Comparison of ENCODE assay signal across 10 mouse cellular contexts in genomic region chr9:58133893-58134884, GRCm38 (mm10). TPM values are rescaled to one million over a fixed set of nuclear protein-coding genes. Genes with fewer than 3 reads are reported as not detected.
DNase-seq lines count a peak whose midpoint lies in the region; ATAC-seq lines count a peak whose summit lies in the region.
"Had no signal": no experiment of that assay in that cellular context is flagged by ENCODE, and none has a peak within 500 bp of the region (broad histone marks: within the 10 kb centered on the region; RNA-seq: fewer than 3 reads in every experiment).

No protein-coding gene starts in this region.

- H3K9me3 ChIP-seq in midbrain, embryonic 11.5 days (ENCODE audit: control insufficient read depth, low read length), result no peaks in the 10 kb centered on the region
- no peaks in the 10 kb centered on the region for H3K9me3 ChIP-seq in midbrain, embryonic 16.5 days (replicated peaks; ENCODE audit: control insufficient read depth, low read length, poor library complexity, severe bottlenecking)
- no peaks in the 10 kb centered on the region for H3K9me3 ChIP-seq in forebrain, embryonic 15.5 days
- H3K9me3 ChIP-seq: G1E had no signal

- H3K27me3 ChIP-seq in midbrain, embryonic 11.5 days (ENCODE audit: control insufficient read depth, insufficient read depth, low read length), result no peaks in the 10 kb centered on the region; the same call in 1 of the 2 replicates
- peaks cover 2% of the 10 kb centered on the region; the same call in 1 of the 2 replicates for H3K27me3 ChIP-seq in midbrain, embryonic 16.5 days (ENCODE audit: control insufficient read depth, insufficient read depth, low read depth, low read length)
- H3K27me3 ChIP-seq in forebrain, embryonic 15.5 days, result no peaks in the 10 kb centered on the region

- H3K4me2 ChIP-seq in midbrain, embryonic 11.5 days, result peak overlapping the region; percentile 13; the same call in 1 of the 2 replicates
- H3K4me2 ChIP-seq in midbrain, embryonic 16.5 days (ENCODE audit: low read length), result no peak overlapping the region
- H3K4me2 ChIP-seq in forebrain, embryonic 15.5 days (replicated peaks), result no peak overlapping the region

- 13% methylated on average over 17 of the region's 17 CpGs for WGBS in midbrain, embryonic 11.5 days
- WGBS in midbrain, embryonic 16.5 days, result 11% methylated on average over 16 of the region's 17 CpGs
- WGBS in forebrain, embryonic 15.5 days, result 21% methylated on average over 17 of the region's 17 CpGs

- H3K27ac ChIP-seq in midbrain, embryonic 11.5 days (ENCODE audit: low read depth, low read length), result 0 out of 2 replicates have a peak overlapping the region, but pooled peaks have one; percentile 5
- no peak overlapping the region for H3K27ac ChIP-seq in midbrain, embryonic 16.5 days (ENCODE audit: low read length)
- peak overlapping the region; percentile 34 for H3K27ac ChIP-seq in forebrain, embryonic 15.5 days (replicated peaks)

- peak; percentile 91 for DNase-seq in midbrain, embryonic 11.5 days (ENCODE audit: low spot score, missing footprints)
- peak; percentile 21 to 35 for DNase-seq in thymus, postnatal 36 days
- no peak for DNase-seq in urinary bladder, adult 18-20 months (ENCODE audit: low spot score in 2 of 2)
- no peak for DNase-seq in heart, adult 9 months (ENCODE audit: low spot score in 2 of 2)
- no peak for DNase-seq in adrenal gland, postnatal 10 days
- DNase-seq: kidney, adult 9 months had no signal

- peaks cover 27% of the 10 kb centered on the region for H3K4me1 ChIP-seq in midbrain, embryonic 11.5 days (ENCODE audit: control insufficient read depth, insufficient read depth, low read length)
- peaks cover 9% of the 10 kb centered on the region for H3K4me1 ChIP-seq in midbrain, embryonic 16.5 days (ENCODE audit: control insufficient read depth, insufficient read depth, low read length)
- peaks cover 38% of the 10 kb centered on the region for H3K4me1 ChIP-seq in forebrain, embryonic 15.5 days

- peak; percentile 45 for ATAC-seq in midbrain, embryonic 11.5 days (ENCODE audit: low FRiP score)
- ATAC-seq in midbrain, embryonic 16.5 days, result no peak
- peak; percentile 41 for ATAC-seq in forebrain, embryonic 15.5 days (replicated peaks)
- 0 out of 2 replicates have a peak, but pooled peaks have one; percentile 18 for ATAC-seq in megakaryocyte-erythroid progenitor cell, adult 5-6 weeks (replicated peaks; ENCODE audit: low FRiP score, low TSS enrichment, poor library complexity, severe bottlenecking)

- 0 out of 2 replicates have a peak overlapping the region, but pooled peaks have one; percentile 12 for H3K9ac ChIP-seq in midbrain, embryonic 11.5 days (ENCODE audit: low read length)
- no peak overlapping the region for H3K9ac ChIP-seq in midbrain, embryonic 16.5 days (ENCODE audit: low read depth, low read length)
- no peak overlapping the region; the same call in 1 of the 2 replicates for H3K9ac ChIP-seq in forebrain, embryonic 15.5 days (replicated peaks)

- no peaks in the 10 kb centered on the region for H3K36me3 ChIP-seq in midbrain, embryonic 11.5 days (ENCODE audit: control insufficient read depth, insufficient read depth, low read length)
- no peaks in the 10 kb centered on the region for H3K36me3 ChIP-seq in midbrain, embryonic 16.5 days (ENCODE audit: control insufficient read depth, insufficient read depth, low read length)
- H3K36me3 ChIP-seq in forebrain, embryonic 15.5 days, result no peaks in the 10 kb centered on the region
- H3K36me3 ChIP-seq: G1E had no signal

- H3K4me3 ChIP-seq in midbrain, embryonic 11.5 days (ENCODE audit: low read depth, low read length), result no peak overlapping the region
- no peak overlapping the region for H3K4me3 ChIP-seq in midbrain, embryonic 16.5 days (ENCODE audit: low read depth, low read length)
- H3K4me3 ChIP-seq in forebrain, embryonic 15.5 days, result no peak overlapping the region

RNA-seq across cellular contexts. Expression of gene Ccdc33, which starts 15.6 kb away (rescaled TPM):
- polyA plus RNA-seq in midbrain, embryonic 11.5 days (2014; fragmentation: Nextera tagmentation; extraction: Ambion mirVana), result 0.41 and 0.90 TPM in 2 replicates
- polyA plus RNA-seq in midbrain, embryonic 16.5 days (2015; fragmentation: Nextera tagmentation; extraction: Ambion mirVana), result 0.31 and 0.90 TPM in 2 replicates
- polyA plus RNA-seq in forebrain, embryonic 15.5 days (2015; fragmentation: Nextera tagmentation; extraction: Ambion mirVana), result 0.93 and 1.1 TPM in 2 replicates
- total RNA-seq in megakaryocyte-erythroid progenitor cell, adult 5-6 weeks (2014; fragmentation: Nextera tagmentation), result not detected in 2 replicates
- total RNA-seq in megakaryocyte-erythroid progenitor cell, adult 5-6 weeks (2017), result not detected in 2 replicates
- total RNA-seq in adrenal gland, postnatal 10 days (2021), result under 1 TPM in 1 of 2 experiments, not detected in 1; 0.12 TPM
- polyA plus RNA-seq: G1E had no signal

Comparison
In these comparisons a context has a peak if more than half of its experiments do, and no peak if none do; other contexts are left out.
1. DNase-seq: peak in midbrain, embryonic 11.5 days (single experiment) and thymus, postnatal 36 days (2 of 2); none in urinary bladder, adult 18-20 months (0 of 2), heart, adult 9 months (0 of 2) and adrenal gland, postnatal 10 days (single experiment).